Mouse (Mus musculus): ENCODE measurements at regions not wholly inside any gene's neighbourhood (a gene's known extent, or its start where the extent isn't known, plus 50 kb on each side); places are given as distances from the start of the nearest gene placed in this dataset.

DNA sequence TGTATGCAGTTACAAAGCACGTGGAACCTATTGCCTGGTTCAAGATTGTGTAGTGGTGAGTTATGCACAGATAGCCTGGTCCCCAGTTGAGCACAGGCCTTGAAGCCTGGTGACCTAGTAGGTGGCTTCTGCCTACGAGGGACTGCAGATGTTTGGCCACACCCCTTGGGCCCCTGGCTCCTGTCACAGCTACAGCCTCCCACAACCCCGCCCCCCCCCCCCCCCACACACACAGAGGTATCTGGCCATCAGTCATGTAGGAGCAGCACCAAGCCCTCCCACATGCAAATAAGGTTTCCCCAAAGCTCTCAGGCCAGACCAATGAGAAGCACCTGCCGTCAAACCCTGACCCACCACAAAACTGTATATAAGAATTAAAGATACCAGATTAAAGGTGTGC, 94.5 kb downstream of the Tmem17 start:
- TF ChIP-seq CTCF (IDR thresholded peaks at IDR 0.05; ENCODE audit: insufficient read depth, low read depth, low read length) (no peak), POLR2A (IDR thresholded peaks at IDR 0.05; ENCODE audit: insufficient read depth, low read depth, low read length) (no peak)
